Mouse (Mus musculus) adrenal gland, postnatal 4 days (tissue): Measurements from ENCODE around the gene Dok1. TPM values are rescaled to one million over a fixed set of nuclear protein-coding genes. Genes with fewer than 3 reads are reported as not detected.

Experiments used
- DNase-seq, 2 experiments: peaks; one replicate each; pipeline ENCODE4 v3.0.0; 2021 to 2022; ENCODE audit warnings: low spot score in 2 of 2, mixed read lengths in 2 of 2
- total RNA-seq, 2 experiments: library from RNA; stranded (reverse); gene quantifications; 2 replicates each; pipeline ENCODE4 v1.2.3; 2021

Gene Dok1
- total RNA-seq, 2 experiments from 2014 or later = 16.1 to 16.2 TPM

DNA sequence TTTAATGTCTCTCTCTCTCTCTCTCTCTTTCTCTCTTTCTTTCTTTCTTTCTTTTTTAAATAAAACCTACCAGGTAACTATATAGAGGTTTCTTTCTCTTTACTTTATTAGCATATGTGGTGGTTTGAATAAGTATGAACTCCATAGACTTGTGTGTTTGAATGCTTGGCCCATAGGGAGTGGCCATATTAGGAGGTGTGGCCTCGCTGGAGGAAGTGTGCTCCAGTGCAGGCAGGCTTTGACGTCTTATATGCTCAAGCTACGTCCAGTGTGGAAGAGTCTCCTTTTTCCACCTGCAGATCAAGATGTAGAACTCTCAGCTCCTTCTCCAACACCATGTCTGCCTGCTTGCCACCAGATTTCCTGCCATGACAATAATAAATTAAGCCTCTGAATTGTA lies 14.2 kb downstream of the Dok1 start:
- DNase-seq = no peak

- no peak for DNase-seq
These were observed 16.1 kb downstream of the Dok1 start for GRCm38 (mm10) chr6:83017190-83017589.

DNA sequence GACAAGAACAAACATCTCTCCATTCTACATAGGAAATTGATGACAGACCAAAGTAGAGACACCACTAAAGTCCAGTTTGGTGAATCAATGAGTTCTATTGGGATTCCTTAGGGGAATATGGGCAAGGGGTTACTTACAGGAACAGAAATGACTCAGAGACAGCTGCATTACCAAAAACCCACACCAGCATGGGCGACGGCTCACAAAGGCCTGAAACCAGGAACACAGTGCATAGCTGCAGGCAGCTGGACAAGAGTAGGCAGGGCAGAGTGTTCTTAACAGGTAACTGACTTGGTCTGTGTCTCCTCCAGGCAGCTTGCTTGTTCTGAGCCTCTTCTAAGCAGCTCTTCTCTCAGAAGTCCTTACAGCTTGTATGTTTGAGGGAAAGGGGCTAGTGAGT lies 17.5 kb downstream of the Dok1 start:
- no peak for DNase-seq

DNA sequence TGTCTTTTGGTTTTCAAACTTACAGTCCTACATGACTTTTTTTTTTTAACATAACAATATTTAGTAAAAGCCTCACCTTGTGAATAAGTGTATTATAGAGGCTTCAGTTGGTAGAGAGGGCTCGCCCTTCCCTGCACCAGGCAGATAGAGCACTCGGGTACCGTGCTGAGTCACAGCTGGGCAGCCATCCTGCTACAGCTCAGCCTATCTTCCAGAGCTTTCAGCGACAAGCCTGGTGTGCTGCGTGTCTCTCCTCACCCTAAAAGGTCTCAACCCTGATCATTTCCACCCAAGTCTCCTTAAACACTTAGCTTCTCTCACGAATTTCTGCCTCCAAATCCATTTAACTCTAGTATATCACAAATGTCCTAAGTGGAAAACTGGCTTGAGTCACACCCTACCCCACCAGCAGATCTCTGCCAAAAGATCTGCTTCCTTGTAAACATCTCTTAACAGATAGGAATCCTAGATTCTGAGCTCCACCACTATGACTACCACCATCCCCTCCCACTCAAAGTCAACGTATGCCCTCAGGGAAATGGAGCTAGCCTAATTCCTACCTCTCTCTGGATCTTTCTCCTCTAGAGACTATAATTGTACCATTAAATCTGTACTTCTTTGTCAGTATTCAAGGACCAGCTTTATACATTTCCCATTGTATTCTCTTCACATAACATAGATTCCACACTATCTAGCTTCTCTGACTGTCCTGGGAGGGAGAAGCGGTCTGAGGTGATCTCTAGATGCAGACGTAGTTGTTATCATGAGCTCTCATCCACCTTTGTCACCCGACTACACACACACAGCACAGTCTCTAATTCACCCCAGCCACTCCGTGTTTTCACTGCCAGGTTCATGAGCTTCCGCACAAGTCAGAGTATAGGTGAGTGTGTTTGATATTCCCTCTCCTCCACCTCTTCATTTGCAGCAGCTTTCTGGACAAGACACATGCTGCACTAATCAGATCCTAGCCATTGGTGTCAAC lies 18.5 kb downstream of the Dok1 start:
- DNase-seq = no peak

DNA sequence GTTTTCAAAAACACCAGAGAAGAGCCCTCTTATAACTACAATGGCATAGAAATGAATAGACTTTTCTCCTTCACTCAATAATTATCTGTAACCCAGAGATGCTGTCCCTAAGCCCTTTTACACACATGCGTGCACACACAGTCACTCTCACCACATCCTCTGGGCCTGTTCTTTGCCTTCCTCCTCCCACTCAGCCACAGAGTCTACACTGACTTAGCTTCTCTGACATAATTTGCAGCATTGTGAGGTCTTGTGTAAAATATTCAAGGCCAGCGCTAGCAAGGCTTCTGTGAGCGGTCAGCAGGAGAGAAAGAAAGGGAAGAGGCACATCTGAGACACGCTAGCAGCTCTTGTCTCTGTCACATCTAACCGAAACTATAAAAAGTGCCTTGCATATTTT lies 19.8 kb downstream of the Dok1 start:
- no peak for DNase-seq

GRCm38 (mm10) chr6:83011756-83012155 lies 21.5 kb downstream of the Dok1 start:
- no peak for DNase-seq

DNA sequence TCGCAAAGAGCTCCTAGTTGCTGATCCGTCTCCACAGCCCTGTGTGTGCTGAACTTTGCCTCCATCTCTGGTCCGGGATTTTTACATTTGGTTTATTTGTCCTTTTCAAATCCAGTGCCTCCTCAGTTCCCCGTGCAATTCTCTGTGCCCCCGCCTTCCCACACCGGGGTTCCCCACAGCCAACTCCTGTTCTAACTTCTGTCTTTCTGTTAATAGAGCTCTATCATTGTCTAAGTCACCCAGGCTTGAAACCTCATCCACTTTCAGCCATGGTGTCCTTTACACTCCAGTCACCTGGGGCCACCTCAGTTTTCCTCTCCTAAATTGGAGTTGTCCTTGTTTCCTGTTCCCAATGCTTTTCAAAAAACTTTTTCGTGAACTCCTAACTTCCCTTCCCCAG lies 22.0 kb downstream of the Dok1 start:
- DNase-seq = no peak

GRCm38 (mm10) chr6:83010010-83010409 lies 23.3 kb downstream of the Dok1 start:
- no peak for DNase-seq

DNA sequence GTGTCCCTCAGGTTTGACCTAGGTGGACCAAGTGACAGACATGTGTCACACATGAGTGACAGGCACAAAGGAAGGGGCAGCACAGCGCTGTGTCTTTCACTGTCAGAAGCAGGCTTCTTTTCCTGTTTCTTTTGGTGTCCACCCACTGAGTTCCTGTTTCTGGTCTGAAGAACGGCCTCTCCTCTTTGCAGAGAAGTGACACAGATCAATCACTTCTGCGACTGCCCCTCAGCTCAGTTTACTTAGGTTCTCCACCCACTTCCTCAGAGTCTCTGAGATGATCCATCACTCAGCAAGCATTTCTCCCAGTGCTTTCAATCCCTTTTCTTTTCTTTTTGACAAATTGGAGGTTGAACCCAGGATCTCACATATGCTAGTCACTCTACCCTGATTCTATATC lies 24.6 kb downstream of the Dok1 start:
- no peak for DNase-seq

DNA sequence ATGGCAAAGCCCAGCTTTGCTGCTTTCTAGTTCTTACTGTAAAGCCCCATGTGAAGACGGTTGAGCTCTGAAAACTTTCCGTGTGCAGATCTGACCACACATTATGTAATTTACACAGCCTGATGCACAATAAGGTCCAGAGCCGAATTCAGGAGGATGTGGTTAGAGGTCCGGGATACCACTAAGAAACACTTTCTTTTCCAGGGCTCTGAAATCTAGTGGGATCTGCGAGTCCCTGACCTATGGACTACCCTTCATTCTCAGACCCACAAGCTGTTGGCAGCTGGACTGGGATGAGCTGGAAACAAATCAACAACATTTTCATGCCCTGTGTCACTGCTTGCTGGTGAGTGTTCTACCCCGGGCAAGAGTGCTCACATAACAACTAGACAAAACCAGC lies 27.2 kb downstream of the Dok1 start:
- DNase-seq = no peak

DNA sequence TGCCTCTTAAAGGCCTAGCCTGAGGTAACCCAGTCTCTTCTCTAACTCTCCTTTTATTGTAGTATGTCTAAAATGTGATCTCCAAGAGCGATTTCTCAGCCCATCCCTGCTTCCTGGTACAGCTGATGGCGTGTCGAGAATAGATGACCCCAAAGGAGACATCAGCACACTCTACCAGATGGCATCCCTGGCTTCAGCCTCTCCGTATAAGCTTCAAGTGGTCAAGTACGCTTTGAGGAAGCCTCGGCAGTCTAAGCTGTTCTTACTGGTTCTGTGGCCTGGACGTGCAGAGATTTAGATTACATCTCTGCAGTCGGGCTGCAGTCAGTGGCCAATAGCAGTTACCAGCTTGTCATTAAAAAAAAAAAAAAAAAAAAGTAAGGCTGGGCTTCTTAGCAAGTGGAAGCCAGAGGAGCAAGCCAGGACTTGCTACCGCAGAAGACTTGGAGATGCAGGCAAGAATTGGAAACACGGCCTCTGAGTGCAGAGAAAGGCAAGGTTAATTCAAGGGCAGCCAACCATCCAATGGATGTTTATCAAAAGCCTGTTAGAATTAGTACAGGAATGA lies 27.7 kb downstream of the Dok1 start:
- DNase-seq = no peak

DNA sequence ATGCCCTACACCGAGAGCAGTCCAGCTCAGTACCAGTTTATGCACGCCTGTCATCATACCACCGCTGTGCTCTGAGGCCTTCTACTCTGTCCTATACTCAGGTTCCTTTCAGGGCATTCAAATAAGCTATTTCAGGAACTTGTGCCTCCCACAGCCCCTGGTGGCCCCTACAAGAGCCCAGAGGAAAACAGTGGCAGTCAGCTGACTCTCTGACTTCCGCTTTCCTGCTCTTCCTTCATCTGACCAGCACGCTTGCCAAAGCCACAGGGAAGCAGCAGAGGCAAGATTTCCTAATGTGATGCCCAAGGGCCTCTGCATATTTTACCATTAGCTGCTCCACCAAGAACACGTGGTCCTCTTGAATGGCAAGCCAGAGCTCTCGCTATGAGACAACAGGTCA lies 28.4 kb downstream of the Dok1 start:
- no peak for DNase-seq

DNA sequence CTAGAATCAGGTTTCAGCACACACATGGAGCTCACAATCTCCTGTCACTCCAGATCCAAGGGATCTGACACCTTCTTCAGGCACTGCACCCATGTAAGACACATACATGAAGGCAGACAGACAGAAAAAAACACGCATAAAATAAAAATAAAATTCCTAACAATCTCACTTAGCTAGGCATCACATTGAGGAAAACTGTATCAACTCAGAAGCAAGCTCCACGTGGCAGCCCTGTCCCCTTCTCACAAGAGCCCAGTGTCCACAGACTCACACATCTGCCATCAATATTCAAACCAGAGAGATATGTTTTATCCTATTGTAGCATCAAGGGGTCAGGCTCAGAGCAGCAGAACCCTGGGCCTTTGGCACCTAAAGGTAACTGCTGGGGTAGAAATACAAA lies 29.0 kb downstream of the Dok1 start:
- no peak for DNase-seq

DNA sequence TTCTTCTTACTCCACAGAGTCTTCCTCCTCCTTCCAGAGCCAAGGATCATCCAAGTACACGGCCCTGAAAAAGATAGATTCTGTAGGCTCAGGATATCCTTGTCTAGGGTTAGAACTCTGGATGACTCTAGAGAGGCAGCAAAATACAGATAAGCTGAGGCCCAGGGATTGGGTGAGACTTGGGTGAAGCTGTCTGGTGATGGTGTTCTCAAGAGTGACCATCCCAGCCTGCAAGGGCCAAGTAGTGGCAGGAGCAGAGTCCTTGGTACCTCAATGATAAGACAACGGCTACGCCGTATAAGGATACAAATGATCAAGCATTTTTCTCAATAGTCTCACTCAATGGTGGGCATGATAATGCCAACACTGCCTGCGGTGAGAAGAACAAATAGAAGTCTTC lies 29.4 kb downstream of the Dok1 start:
- no peak for DNase-seq

DNA sequence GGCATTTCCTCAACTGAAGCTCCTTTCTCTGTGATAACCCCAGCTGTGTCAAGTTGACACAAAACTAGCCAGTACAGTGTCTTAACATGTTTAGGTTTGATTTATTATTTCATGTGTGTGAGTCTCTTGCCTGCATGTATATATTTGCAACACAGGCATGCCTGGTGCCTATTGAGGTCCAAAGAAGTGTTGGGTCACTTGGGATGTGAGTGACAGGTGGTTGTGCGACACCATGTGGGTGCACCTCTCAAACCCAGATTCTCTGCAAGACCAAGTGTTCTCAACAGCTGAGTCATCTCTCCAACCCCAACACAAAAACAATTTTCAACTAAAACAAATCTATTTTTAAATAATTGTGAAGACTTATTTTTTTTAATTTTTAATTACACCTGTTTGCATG lies 30.2 kb downstream of the Dok1 start:
- no peak for DNase-seq

GRCm38 (mm10) chr6:82999986-83000385 lies 33.3 kb downstream of the Dok1 start:
- DNase-seq = no peak

DNA sequence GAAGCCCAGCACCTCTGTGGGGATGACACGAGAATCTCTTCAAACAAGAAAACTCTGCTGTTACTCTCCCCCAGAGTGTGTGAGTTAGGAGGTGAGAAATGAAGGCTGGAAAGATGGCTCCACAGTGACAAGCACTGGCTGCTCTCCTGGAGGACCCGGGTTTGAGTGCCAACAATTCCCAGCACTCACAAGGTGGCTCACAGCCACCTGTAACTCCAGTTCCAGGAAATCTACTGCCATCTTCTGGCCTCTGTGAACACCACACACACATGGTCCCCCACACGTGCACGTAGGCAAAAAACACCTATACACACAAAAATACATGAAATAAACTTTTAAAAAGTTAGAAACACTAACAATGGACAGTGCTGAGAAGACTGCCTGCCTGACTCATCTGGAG lies 34.9 kb downstream of the Dok1 start:
- DNase-seq = no peak

GRCm38 (mm10) chr6:82997511-82998102 lies 35.7 kb downstream of the Dok1 start:
- no peak for DNase-seq

DNA sequence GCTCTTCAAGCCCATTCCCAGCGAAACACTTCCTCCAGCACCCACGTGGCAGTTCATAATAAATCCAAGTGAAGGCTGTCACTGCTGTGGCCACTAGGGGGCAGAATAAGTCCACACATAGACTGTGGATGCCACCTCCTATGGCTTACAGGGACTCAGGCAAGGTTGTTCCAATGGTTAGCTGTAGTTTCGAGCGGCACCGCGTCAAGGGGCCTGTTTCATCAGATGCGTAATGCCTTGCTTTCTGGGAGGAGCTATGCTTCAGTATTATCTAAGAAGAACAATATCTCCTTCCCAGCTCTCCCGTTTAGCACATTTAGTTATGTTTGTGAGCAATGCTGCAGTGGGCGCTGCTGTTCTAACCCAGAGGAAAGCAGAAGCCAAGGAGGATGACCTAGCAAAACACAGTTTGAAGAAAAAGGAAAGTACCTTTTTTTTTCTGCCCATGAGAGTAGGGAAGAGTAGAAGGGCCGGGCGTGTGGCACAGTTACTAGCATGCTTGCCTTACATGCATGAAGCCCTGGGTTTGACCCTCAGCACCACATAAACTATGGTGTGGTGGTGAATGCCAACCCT lies 36.4 kb downstream of the Dok1 start:
- DNase-seq = peak; percentile 64 to 83

GRCm38 (mm10) chr6:82994372-82994771 lies 38.9 kb downstream of the Dok1 start:
- DNase-seq = no peak

- no peak for DNase-seq
These were observed 39.6 kb downstream of the Dok1 start for GRCm38 (mm10) chr6:82993696-82994095.

GRCm38 (mm10) chr6:82987411-82987971 lies 45.8 kb downstream of the Dok1 start:
- DNase-seq = no peak
